Mouse (Mus musculus) embryonic facial prominence, embryonic 12.5 days (tissue): ENCODE measurements around the gene Fam122b. TPM values are rescaled to one million over a fixed set of nuclear protein-coding genes. Genes with fewer than 3 reads are reported as not detected.

Source experiments
- ATAC-seq: fragments of 200-750 bp; cut with Nextera tagmentation; 2 replicates; pipeline ENCODE4 v1.8.0; 2017; ENCODE audit not compliant: insufficient number of reproducible peaks, insufficient read depth, low FRiP score, low TSS enrichment
- H3K27ac ChIP-seq: fragments of 300-500 bp; sonication (generic); 2 replicates; pipeline ENCODE4 v1.5.1; 2016; ENCODE audit warnings: mild to moderate bottlenecking
- H3K27me3 ChIP-seq: fragments of 300-500 bp; sonication (generic); 2 replicates; pipeline ENCODE4 v1.6.1; 2016; ENCODE audit warnings: mild to moderate bottlenecking, moderate library complexity
- H3K36me3 ChIP-seq: fragments of 300-500 bp; sonication (generic); 2 replicates; pipeline ENCODE4 v1.6.1; 2016; ENCODE audit warnings: mild to moderate bottlenecking
- H3K4me1 ChIP-seq: fragments of 300-500 bp; sonication (generic); 2 replicates; pipeline ENCODE4 v1.6.1; 2016
- H3K4me2 ChIP-seq: fragments of 300-500 bp; sonication (generic); replicated peaks from 2 replicates; pipeline ENCODE4 v1.6.1; 2016; ENCODE audit warnings: mild to moderate bottlenecking, moderate library complexity
- H3K4me3 ChIP-seq: fragments of 300-500 bp; sonication (generic); 2 replicates; pipeline ENCODE4 v1.5.1; 2016; ENCODE audit warnings: mild to moderate bottlenecking
- H3K9ac ChIP-seq: fragments of 300-500 bp; sonication (generic); 2 replicates; pipeline ENCODE4 v1.6.1; 2016; ENCODE audit warnings: mild to moderate bottlenecking, moderate library complexity
- H3K9me3 ChIP-seq: fragments of 300-500 bp; sonication (generic); 2 replicates; pipeline ENCODE4 v1.6.1; 2016; ENCODE audit warnings: mild to moderate bottlenecking, moderate library complexity
- WGBS: fragments of 180-500 bp; shearing (Covaris S2); methylation state at CpG from one replicate; pipeline ENCODE4 v1.1.7; 2016; 5-methylcytosine and 5-hydroxymethylcytosine counted together
- polyA plus RNA-seq: library from polyadenylated mRNA; unstranded; fragments of >200 nt; fragmentation: Nextera tagmentation; extraction: Ambion mirVana; gene quantifications from 2 replicates; pipeline ENCODE4 v1.2.1, GENCODE M21; 2016

The Fam122b gene
- polyA plus RNA-seq, 1 experiment from 2014 or later: 9.3 TPM

DNA sequence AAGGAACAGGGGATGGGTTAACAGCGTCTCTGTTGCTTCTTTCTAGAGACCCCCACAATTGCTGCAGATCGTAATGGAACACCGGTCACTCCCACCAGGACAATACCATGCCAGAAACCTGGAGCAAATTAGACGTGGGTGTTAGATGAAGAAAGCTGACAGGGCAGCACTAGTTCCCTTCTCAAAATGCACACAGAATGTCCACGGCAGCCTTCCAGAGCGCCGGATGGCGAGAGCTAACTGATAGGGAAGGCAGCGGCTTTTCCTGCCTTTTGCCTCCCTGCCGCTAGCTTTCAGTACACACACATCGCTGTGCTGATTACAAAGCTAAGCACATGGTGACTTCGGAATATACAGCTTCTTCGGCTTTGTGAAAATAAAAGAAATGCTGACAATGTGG is 37.6 kb downstream of the Fam122b start:
- Histone ChIP-seq H3K9me3 (no peaks in the 10 kb centered on the region), H3K27me3 (no peaks in the 10 kb centered on the region), H3K4me1 (no peaks in the 10 kb centered on the region), H3K27ac (peak overlapping the region; percentile 41), H3K36me3 (no peaks in the 10 kb centered on the region), H3K9ac (peak overlapping the region; percentile 19; the same call in 1 of the 2 replicates), H3K4me2 (peak overlapping the region; percentile 43), H3K4me3 (peak overlapping the region; percentile 17; the same call in 1 of the 2 replicates)
- ATAC-seq: no peak
- WGBS: 35% methylated on average over 13 of the region's 13 CpGs

DNA sequence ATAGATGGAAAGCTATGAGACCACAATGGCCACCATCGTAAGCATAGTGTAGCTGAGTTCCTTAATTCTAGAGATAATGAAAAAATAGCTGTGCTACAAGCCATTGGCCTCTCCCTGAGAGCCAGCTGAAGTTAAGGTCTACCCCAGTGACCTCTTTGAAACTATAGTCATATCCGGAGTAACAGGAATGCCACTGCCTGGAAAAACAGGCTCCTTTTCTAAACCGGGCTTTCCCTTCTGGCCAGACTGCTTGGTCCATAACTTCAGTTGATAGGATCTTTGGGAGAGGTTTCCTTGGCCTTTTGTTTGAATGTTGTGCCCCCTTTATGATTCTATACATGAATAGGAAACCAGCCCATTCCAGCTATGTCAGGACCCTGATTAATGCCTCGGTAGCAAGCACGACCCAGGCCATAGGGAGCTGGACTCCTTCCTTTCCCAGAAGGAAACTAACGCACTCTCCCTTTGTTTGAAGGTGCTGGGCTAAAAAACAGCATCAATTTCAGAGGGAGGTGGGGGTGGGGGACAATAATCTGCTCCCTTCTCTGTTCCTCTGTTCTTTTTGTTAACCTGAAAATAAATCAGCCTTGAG is 45.2 kb downstream of the Fam122b start:
- Histone ChIP-seq H3K4me3 (no peak overlapping the region), H3K27ac (no peak overlapping the region), H3K4me1 (no peaks in the 10 kb centered on the region), H3K36me3 (no peaks in the 10 kb centered on the region), H3K27me3 (no peaks in the 10 kb centered on the region), H3K4me2 (no peak overlapping the region), H3K9ac (no peak overlapping the region), H3K9me3 (no peaks in the 10 kb centered on the region)
- WGBS: 54% methylated on average over 6 of the region's 6 CpGs
- no peak for ATAC-seq

GRCm38 (mm10) chrX:53220855-53221254 is 48.8 kb downstream of the Fam122b start:
- Histone ChIP-seq H3K4me2 (no peak overlapping the region), H3K9ac (no peak overlapping the region), H3K9me3 (no peaks in the 10 kb centered on the region), H3K27ac (no peak overlapping the region), H3K36me3 (no peaks in the 10 kb centered on the region), H3K4me3 (no peak overlapping the region), H3K4me1 (no peaks in the 10 kb centered on the region), H3K27me3 (no peaks in the 10 kb centered on the region)
- WGBS: 83% methylated on average over 9 of the region's 9 CpGs
- no peak for ATAC-seq

- H3K9me3 ChIP-seq: no peaks in the 10 kb centered on the region
- 0 out of 2 replicates have a peak overlapping the region, but pooled peaks have one; percentile 6 for H3K27ac ChIP-seq
- H3K27me3 ChIP-seq: no peaks in the 10 kb centered on the region
- H3K4me1 ChIP-seq: no peaks in the 10 kb centered on the region
- 62% methylated on average over 7 of the region's 7 CpGs for WGBS
- no peak for ATAC-seq
- H3K4me3 ChIP-seq: no peak overlapping the region
- no peaks in the 10 kb centered on the region for H3K36me3 ChIP-seq
- no peak overlapping the region for H3K4me2 ChIP-seq
- no peak overlapping the region for H3K9ac ChIP-seq
Measured at GRCm38 (mm10) chrX:53214557-53215229, 54.9 kb downstream of the Fam122b start.

GRCm38 (mm10) chrX:53213838-53214237 is 55.8 kb downstream of the Fam122b start:
- H3K36me3 ChIP-seq: no peaks in the 10 kb centered on the region
- no peak overlapping the region for H3K27ac ChIP-seq
- no peaks in the 10 kb centered on the region for H3K9me3 ChIP-seq
- ATAC-seq: no peak
- no peak overlapping the region for H3K4me2 ChIP-seq
- WGBS: 73% methylated on average over 2 of the region's 2 CpGs
- no peaks in the 10 kb centered on the region for H3K4me1 ChIP-seq
- no peaks in the 10 kb centered on the region for H3K27me3 ChIP-seq
- no peak overlapping the region for H3K4me3 ChIP-seq
- no peak overlapping the region for H3K9ac ChIP-seq

GRCm38 (mm10) chrX:53212485-53212884 is 57.1 kb downstream of the Fam122b start:
- peak overlapping the region; percentile 54; the same call in 1 of the 2 replicates for H3K27ac ChIP-seq
- no peak for ATAC-seq
- H3K4me3 ChIP-seq: no peak overlapping the region
- H3K27me3 ChIP-seq: 0 out of 2 replicates have a peak, but pooled peaks cover 4% of the 10 kb centered on the region
- WGBS: 52% methylated on average over 9 of the region's 9 CpGs
- H3K36me3 ChIP-seq: no peaks in the 10 kb centered on the region
- H3K9ac ChIP-seq: no peak overlapping the region
- H3K9me3 ChIP-seq: no peaks in the 10 kb centered on the region
- H3K4me1 ChIP-seq: no peaks in the 10 kb centered on the region
- no peak overlapping the region for H3K4me2 ChIP-seq

GRCm38 (mm10) chrX:53211756-53212483 is 57.7 kb downstream of the Fam122b start:
- Histone ChIP-seq H3K9ac (no peak overlapping the region), H3K36me3 (no peaks in the 10 kb centered on the region), H3K27ac (peak overlapping the region; percentile 76), H3K4me2 (no peak overlapping the region), H3K4me3 (no peak overlapping the region), H3K4me1 (no peaks in the 10 kb centered on the region), H3K27me3 (0 out of 2 replicates have a peak, but pooled peaks cover 4% of the 10 kb centered on the region), H3K9me3 (no peaks in the 10 kb centered on the region)
- peak; percentile 74; the same call in 1 of the 2 replicates for ATAC-seq
- WGBS: 58% methylated on average over 7 of the region's 7 CpGs

DNA sequence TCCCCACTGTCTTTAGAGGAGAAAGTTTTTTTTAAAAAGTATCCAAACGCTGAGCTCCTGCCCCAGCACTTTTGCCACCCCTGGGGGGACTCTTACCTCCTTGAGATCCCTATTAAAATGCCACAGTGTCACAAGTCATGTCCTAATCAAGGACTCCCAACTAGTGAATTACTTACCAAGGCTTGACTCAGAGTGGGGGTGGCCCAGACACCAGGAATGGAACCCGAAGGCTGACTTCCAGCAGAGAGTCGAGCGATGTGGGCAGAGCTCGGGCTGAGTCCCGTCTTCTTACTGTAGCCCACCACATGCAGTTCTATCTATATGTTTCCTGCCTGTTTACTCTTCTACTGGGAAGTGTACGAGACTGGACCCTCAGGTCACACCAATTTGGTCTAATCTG is 60.2 kb downstream of the Fam122b start:
- no peaks in the 10 kb centered on the region for H3K36me3 ChIP-seq
- 60% methylated on average over 7 of the region's 7 CpGs for WGBS
- no peaks in the 10 kb centered on the region for H3K9me3 ChIP-seq
- 0 out of 2 replicates have a peak, but pooled peaks cover 4% of the 10 kb centered on the region for H3K27me3 ChIP-seq
- H3K4me1 ChIP-seq: no peaks in the 10 kb centered on the region
- no peak overlapping the region for H3K27ac ChIP-seq
- no peak overlapping the region for H3K4me3 ChIP-seq
- H3K9ac ChIP-seq: no peak overlapping the region
- H3K4me2 ChIP-seq: no peak overlapping the region
- ATAC-seq: no peak

- 56% methylated on average over 3 of the region's 3 CpGs for WGBS
- Histone ChIP-seq H3K4me2 (no peak overlapping the region), H3K4me1 (no peaks in the 10 kb centered on the region), H3K4me3 (no peak overlapping the region), H3K9ac (no peak overlapping the region), H3K27me3 (0 out of 2 replicates have a peak, but pooled peaks cover 4% of the 10 kb centered on the region), H3K36me3 (no peaks in the 10 kb centered on the region), H3K9me3 (no peaks in the 10 kb centered on the region), H3K27ac (no peak overlapping the region)
- no peak for ATAC-seq
Measured at GRCm38 (mm10) chrX:53204690-53205311, 64.8 kb downstream of the Fam122b start.

GRCm38 (mm10) chrX:53201616-53202015 is 68.0 kb downstream of the Fam122b start:
- Histone ChIP-seq H3K9me3 (no peaks in the 10 kb centered on the region), H3K36me3 (no peaks in the 10 kb centered on the region), H3K27me3 (no peaks in the 10 kb centered on the region), H3K4me1 (no peaks in the 10 kb centered on the region), H3K4me3 (no peak overlapping the region), H3K27ac (no peak overlapping the region), H3K9ac (no peak overlapping the region), H3K4me2 (no peak overlapping the region)
- whole genome bisulfite sequencing: 88% methylated on average over 5 of the region's 5 CpGs
- no peak for ATAC-seq

GRCm38 (mm10) chrX:53197681-53198080 is 71.9 kb downstream of the Fam122b start:
- no peaks in the 10 kb centered on the region for H3K9me3 ChIP-seq
- H3K4me3 ChIP-seq: no peak overlapping the region
- no peaks in the 10 kb centered on the region for H3K4me1 ChIP-seq
- H3K27ac ChIP-seq: no peak overlapping the region
- H3K9ac ChIP-seq: no peak overlapping the region
- H3K27me3 ChIP-seq: no peaks in the 10 kb centered on the region
- WGBS: 74% methylated on average over 4 of the region's 4 CpGs
- no peak overlapping the region for H3K4me2 ChIP-seq
- no peak for ATAC-seq
- no peaks in the 10 kb centered on the region for H3K36me3 ChIP-seq
